Mouse (Mus musculus): Measurements from ENCODE around the gene Rcan2. TPM values are rescaled to one million over a fixed set of nuclear protein-coding genes. Genes with fewer than 3 reads are reported as not detected.

Rcan2 gene
- polyA plus RNA-seq, 1 experiment from 2014 or later: 4.9 TPM

DNA sequence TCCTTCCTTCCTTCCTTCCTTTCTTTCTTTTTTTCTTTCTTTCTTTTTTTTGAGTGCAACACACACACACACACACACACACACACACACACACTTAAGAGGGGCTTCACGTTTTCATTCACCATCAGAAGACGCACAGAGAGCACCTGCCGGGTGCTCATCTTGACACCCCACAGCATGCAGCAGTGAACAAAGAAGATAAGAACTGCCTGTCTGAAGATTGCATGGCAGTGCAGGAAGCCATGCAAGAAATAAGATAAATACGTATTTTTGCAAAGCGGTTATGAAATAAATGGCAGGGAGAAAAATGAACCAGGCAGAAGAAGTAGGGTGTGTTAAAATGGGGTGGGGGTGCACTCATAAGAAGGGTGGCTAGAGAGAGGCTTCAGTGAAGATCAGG is 116.0 kb downstream of the Rcan2 start:
- H3K36me3 ChIP-seq: no peaks in the 10 kb centered on the region
- no peak overlapping the region for H3K9ac ChIP-seq
- H3K4me2 ChIP-seq (replicated peaks): no peak overlapping the region
- ATAC-seq (ENCODE audit: insufficient number of reproducible peaks, low FRiP score, low TSS enrichment, low read depth): no peak
- H3K4me3 ChIP-seq (replicated peaks): no peak overlapping the region
- H3K27ac ChIP-seq (replicated peaks): no peak overlapping the region
- no peaks in the 10 kb centered on the region for H3K27me3 ChIP-seq
- H3K9me3 ChIP-seq (replicated peaks): 0 out of 2 replicates have a peak, but pooled peaks cover 2% of the 10 kb centered on the region
- no peaks in the 10 kb centered on the region for H3K4me1 ChIP-seq
- 79% methylated on average over 5 of the region's 5 CpGs for WGBS

DNA sequence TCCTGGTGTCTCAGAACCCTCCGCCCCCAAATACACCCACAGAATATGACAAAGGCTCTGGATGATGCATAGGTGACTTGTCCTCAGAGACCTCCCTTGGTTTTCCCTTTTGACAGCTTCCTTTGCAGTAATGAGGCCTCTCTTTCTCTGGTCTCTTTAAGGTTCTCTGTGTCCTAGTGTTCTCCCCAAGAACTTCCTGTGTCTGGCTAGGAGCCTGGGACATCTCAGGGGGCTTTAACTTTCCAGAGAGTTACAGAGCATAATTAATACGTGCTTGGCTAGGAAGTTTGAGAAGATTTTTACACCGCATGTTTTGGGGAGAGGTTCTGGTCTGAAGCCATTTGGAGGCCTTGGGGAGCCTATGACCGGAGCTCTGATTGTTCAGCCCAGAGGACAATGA is 128.7 kb downstream of the Rcan2 start:
- Histone ChIP-seq H3K4me2 (replicated peaks) (no peak overlapping the region), H3K9ac (no peak overlapping the region), H3K4me3 (replicated peaks) (no peak overlapping the region), H3K36me3 (no peaks in the 10 kb centered on the region), H3K4me1 (no peaks in the 10 kb centered on the region), H3K27me3 (no peaks in the 10 kb centered on the region), H3K9me3 (replicated peaks) (no peaks in the 10 kb centered on the region), H3K27ac (replicated peaks) (no peak overlapping the region)
- 90% methylated on average over 4 of the region's 4 CpGs for WGBS
- ATAC-seq (ENCODE audit: insufficient number of reproducible peaks, low FRiP score, low TSS enrichment, low read depth): no peak

DNA sequence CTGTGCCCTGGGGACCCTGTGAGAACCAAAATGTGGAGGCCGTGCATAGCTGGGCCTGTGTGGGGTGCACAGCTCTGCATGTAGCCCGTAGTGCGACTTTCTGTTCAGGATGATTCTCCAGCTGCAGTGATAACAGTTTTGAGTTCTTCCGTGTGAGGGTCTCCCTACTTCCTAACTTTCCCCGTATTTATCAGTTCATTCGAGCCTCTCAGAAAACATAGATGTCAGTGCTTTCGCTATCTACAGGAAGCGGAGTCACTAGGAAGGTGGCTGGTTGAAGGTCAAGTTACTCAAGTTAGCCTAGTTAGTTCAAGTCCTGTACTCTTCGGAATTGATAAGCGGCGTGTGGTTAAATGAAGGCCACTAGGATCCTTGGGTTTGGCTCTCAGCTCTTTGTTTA is 130.6 kb downstream of the Rcan2 start:
- Histone ChIP-seq H3K27ac (replicated peaks) (no peak overlapping the region), H3K4me2 (replicated peaks) (no peak overlapping the region), H3K36me3 (no peaks in the 10 kb centered on the region), H3K9me3 (replicated peaks) (no peaks in the 10 kb centered on the region), H3K27me3 (no peaks in the 10 kb centered on the region), H3K4me1 (no peaks in the 10 kb centered on the region), H3K9ac (no peak overlapping the region), H3K4me3 (replicated peaks) (no peak overlapping the region)
- no peak for ATAC-seq (ENCODE audit: insufficient number of reproducible peaks, low FRiP score, low TSS enrichment, low read depth)
- WGBS: 96% methylated on average over 11 of the region's 11 CpGs

DNA sequence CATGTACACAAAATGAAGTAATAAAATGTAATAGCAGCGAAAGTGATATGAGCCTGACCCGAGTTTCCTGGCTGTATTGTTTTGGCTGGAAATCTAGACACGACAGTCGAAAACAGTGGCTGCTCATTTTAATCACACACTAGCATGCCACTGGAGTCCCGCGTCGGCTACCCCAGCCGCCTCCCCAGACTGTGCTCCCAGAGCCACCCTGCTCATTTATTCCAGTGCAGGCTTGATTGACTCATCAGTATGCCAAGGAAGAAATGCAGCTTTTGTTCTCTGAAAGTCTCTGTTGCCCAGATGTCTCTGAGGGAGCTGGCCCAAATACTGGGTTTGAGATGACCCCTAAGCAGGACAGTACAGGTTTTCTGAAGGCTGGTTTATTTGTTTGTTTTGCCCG is 132.9 kb downstream of the Rcan2 start:
- H3K4me3 ChIP-seq (replicated peaks): no peak overlapping the region
- H3K27me3 ChIP-seq: no peaks in the 10 kb centered on the region
- H3K4me2 ChIP-seq (replicated peaks): no peak overlapping the region
- 82% methylated on average over 9 of the region's 9 CpGs for WGBS
- H3K27ac ChIP-seq (replicated peaks): no peak overlapping the region
- H3K36me3 ChIP-seq: no peaks in the 10 kb centered on the region
- no peak for ATAC-seq (ENCODE audit: insufficient number of reproducible peaks, low FRiP score, low TSS enrichment, low read depth)
- no peaks in the 10 kb centered on the region for H3K4me1 ChIP-seq
- no peaks in the 10 kb centered on the region for H3K9me3 ChIP-seq (replicated peaks)
- H3K9ac ChIP-seq: no peak overlapping the region

DNA sequence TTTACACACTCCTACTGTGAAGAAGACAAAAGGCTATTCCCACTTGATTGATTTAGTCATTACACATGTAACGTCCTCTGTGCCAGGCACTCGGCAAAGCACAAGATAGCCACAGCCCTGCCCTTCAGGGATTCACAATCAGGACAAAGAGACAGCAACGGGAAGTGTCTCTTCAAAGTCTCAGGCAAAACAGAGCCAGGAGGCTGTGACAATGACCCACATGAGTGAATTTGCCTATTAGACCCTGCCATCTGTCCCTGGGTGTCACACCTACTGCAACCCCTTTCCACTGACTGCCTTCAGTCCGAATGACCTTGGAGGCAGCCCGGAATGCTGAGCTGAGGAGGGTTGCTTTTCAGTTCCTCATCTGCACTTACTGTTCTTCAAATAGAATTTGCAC is 151.1 kb downstream of the Rcan2 start:
- ATAC-seq (ENCODE audit: insufficient number of reproducible peaks, low FRiP score, low TSS enrichment, low read depth): no peak
- no peak overlapping the region for H3K4me3 ChIP-seq (replicated peaks)
- no peak overlapping the region for H3K27ac ChIP-seq (replicated peaks)
- no peaks in the 10 kb centered on the region for H3K27me3 ChIP-seq
- H3K9ac ChIP-seq: no peak overlapping the region
- H3K4me1 ChIP-seq: no peaks in the 10 kb centered on the region; the same call in 1 of the 2 replicates
- no peaks in the 10 kb centered on the region for H3K9me3 ChIP-seq (replicated peaks)
- peak overlapping the region; percentile 44 for H3K4me2 ChIP-seq (replicated peaks)
- 29% methylated on average over 5 of the region's 5 CpGs for WGBS
- H3K36me3 ChIP-seq: no peaks in the 10 kb centered on the region

DNA sequence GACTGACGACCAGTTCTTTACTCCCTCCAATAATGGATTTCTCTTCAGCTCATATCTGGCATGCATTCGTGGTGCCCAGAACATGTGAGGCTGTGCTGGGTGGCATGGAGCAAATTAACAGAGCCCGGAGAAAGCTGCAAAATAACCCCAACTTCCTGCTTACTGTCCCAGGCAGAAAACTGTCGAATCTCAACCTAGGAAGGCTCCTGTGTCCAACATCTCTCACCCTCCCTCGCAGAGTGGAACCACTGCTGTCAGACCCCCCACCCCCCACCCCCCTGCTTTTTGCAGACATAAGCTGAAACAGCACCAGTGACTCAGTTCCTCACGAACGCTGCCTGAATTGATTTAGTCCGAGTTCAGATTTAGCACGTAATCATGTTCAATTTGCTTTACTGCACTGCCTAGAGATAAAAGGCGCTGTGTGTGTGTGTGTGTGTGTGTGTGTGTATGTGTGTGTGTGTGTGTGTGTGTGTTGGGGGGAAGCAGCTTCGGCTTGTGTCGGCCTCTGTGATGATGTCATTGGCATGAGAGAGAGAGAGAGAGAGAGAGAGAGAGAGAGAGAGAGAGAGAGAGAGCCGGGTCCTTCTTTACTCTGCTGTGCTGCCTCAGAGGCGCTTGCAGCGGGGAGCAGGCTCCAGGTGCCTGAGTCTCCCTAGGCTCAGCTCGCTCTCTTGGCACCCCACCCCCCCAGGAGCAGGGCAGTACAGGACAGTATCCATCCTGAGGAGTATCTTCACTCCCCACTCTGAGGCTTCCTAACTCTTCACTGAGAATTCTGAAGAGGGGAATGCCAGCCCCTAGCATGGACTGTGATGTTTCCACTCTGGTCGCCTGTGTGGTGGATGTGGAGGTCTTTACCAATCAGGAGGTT is 151.7 kb downstream of the Rcan2 start:
- no peak overlapping the region for H3K27ac ChIP-seq (replicated peaks)
- H3K4me2 ChIP-seq (replicated peaks): peak overlapping the region; percentile 44
- H3K36me3 ChIP-seq: no peaks in the 10 kb centered on the region
- H3K27me3 ChIP-seq: no peaks in the 10 kb centered on the region
- no peak overlapping the region for H3K9ac ChIP-seq
- H3K4me1 ChIP-seq: no peaks in the 10 kb centered on the region; the same call in 1 of the 2 replicates
- H3K9me3 ChIP-seq (replicated peaks): no peaks in the 10 kb centered on the region
- peak overlapping the region; percentile 20 for H3K4me3 ChIP-seq (replicated peaks)
- ATAC-seq (ENCODE audit: insufficient number of reproducible peaks, low FRiP score, low TSS enrichment, low read depth): no peak; the same call in 1 of the 2 replicates
- 21% methylated on average over 15 of the region's 17 CpGs for WGBS

DNA sequence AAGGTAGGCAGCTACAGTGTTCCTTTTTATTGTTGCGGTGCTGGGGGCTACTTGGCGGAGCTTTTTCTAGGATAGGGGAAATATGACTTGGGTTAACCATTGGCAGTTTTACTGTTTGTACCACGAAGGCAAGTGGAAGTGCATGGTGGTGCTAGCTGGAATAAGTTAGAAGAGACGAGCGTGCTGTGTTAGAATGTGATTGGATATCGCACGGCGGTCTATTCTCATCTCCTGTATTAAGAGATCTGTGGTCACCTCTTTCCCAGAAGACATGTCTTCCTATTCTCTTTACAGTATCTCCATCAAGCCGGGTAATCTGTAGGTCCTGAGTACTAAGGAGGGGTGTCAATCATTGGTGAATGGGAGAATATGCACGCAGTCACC is 152.4 kb downstream of the Rcan2 start:
- 78% methylated on average over 10 of the region's 10 CpGs for WGBS
- Histone ChIP-seq H3K36me3 (no peaks in the 10 kb centered on the region), H3K27me3 (no peaks in the 10 kb centered on the region), H3K27ac (replicated peaks) (no peak overlapping the region), H3K9ac (no peak overlapping the region), H3K9me3 (replicated peaks) (no peaks in the 10 kb centered on the region), H3K4me3 (replicated peaks) (no peak overlapping the region; the same call in 1 of the 2 replicates), H3K4me2 (replicated peaks) (no peak overlapping the region), H3K4me1 (no peaks in the 10 kb centered on the region; the same call in 1 of the 2 replicates)
- ATAC-seq (ENCODE audit: insufficient number of reproducible peaks, low FRiP score, low TSS enrichment, low read depth): no peak

DNA sequence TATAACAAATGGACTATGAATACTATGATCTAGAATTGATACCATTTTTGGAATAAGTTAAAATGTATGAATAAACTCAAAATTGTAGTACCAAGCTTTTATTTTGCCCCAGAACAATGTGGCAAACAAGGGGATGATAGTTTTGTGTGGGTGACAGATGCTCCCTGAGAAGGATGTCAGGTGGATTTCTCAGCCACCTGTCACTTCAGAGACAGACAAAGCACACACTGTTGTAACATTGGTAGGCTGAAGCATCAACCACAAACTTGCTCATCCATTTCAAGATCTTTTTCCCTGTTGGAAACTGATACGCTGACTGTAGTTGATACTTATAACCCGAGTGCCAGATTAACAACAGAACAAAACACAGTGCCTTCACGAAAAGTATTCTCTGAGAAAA is 158.6 kb downstream of the Rcan2 start:
- Histone ChIP-seq H3K4me2 (replicated peaks) (no peak overlapping the region), H3K9ac (no peak overlapping the region), H3K9me3 (replicated peaks) (no peaks in the 10 kb centered on the region), H3K4me3 (replicated peaks) (no peak overlapping the region), H3K27me3 (no peaks in the 10 kb centered on the region), H3K4me1 (no peaks in the 10 kb centered on the region), H3K27ac (replicated peaks) (no peak overlapping the region), H3K36me3 (no peaks in the 10 kb centered on the region)
- 78% methylated on average over 3 of the region's 3 CpGs for WGBS
- no peak for ATAC-seq (ENCODE audit: insufficient number of reproducible peaks, low FRiP score, low TSS enrichment, low read depth)

DNA sequence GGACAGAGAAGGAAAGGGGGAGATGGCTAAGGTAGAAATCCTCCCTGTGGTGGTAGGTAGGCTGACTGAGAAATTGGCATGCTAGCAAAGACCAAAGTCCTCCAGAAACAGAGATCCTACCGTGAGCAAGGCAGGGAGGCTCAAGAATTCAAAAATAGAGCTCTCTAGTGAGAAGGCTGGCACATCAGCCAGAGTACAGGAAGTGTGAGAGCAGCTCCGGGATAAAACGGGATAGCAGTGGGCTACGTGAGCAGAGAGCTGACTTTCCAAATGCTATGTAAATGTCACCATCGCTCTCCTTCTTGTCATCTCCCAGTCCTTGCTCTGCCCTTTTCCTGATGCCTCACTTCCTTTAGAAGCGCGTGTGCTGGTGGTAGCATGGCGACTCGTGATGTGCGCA is 168.8 kb downstream of the Rcan2 start:
- no peak overlapping the region for H3K27ac ChIP-seq (replicated peaks)
- no peak for ATAC-seq (ENCODE audit: insufficient number of reproducible peaks, low FRiP score, low TSS enrichment, low read depth)
- H3K4me1 ChIP-seq: no peaks in the 10 kb centered on the region
- no peaks in the 10 kb centered on the region for H3K9me3 ChIP-seq (replicated peaks)
- H3K9ac ChIP-seq: no peak overlapping the region
- no peak overlapping the region for H3K4me3 ChIP-seq (replicated peaks)
- no peaks in the 10 kb centered on the region for H3K27me3 ChIP-seq
- no peaks in the 10 kb centered on the region for H3K36me3 ChIP-seq
- 89% methylated on average over 10 of the region's 10 CpGs for WGBS
- no peak overlapping the region for H3K4me2 ChIP-seq (replicated peaks)

DNA sequence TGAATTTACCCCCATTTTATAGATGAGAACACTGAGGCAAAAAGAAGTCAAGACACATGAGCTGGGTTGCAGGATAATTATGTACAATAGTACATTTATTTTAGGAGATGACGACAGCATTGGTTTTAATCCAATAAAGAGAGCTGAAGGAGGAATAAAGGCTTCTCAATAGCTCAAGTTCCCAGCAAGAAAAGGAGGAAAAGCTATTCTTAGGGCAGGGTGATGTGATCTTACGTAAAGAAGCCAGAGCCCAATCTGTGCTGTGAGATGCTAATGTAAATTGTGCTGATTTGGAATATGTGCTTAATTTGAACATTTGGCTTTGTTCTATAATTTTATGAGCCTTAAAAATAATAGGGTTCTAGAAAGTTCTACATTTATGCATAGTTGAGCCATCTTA is 176.4 kb downstream of the Rcan2 start:
- no peak overlapping the region for H3K9ac ChIP-seq
- 78% methylated on average over 2 of the region's 2 CpGs for WGBS
- no peak for ATAC-seq (ENCODE audit: insufficient number of reproducible peaks, low FRiP score, low TSS enrichment, low read depth)
- no peaks in the 10 kb centered on the region for H3K9me3 ChIP-seq (replicated peaks)
- no peaks in the 10 kb centered on the region for H3K27me3 ChIP-seq
- H3K36me3 ChIP-seq: no peaks in the 10 kb centered on the region
- H3K4me3 ChIP-seq (replicated peaks): no peak overlapping the region
- no peak overlapping the region for H3K4me2 ChIP-seq (replicated peaks)
- no peak overlapping the region for H3K27ac ChIP-seq (replicated peaks)
- H3K4me1 ChIP-seq: no peaks in the 10 kb centered on the region

DNA sequence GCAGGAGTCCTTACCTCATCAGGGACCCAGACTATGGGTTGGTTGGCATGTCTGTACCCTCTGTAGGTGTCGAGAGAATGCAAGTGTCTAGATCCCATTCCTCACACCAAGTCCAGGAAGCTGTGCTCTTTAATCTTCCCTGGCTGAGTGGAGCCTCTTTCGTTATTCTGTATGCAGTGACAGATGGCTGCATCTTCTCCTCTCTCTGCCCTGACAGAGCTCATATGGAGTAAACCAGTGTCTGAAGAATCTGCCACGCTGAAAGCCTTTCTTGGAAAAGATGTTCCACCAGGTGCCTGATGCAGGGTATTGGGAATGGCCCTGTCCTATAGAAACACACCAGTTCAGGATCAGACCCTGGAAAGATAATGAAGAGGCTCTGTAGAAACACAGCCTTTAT is 178.8 kb downstream of the Rcan2 start:
- H3K27me3 ChIP-seq: no peaks in the 10 kb centered on the region
- H3K4me1 ChIP-seq: no peaks in the 10 kb centered on the region
- H3K27ac ChIP-seq (replicated peaks): no peak overlapping the region
- no peaks in the 10 kb centered on the region for H3K9me3 ChIP-seq (replicated peaks)
- H3K36me3 ChIP-seq: no peaks in the 10 kb centered on the region
- no peak for ATAC-seq (ENCODE audit: insufficient number of reproducible peaks, low FRiP score, low TSS enrichment, low read depth)
- H3K4me3 ChIP-seq (replicated peaks): no peak overlapping the region
- 79% methylated on average over 3 of the region's 3 CpGs for WGBS
- no peak overlapping the region for H3K4me2 ChIP-seq (replicated peaks)
- no peak overlapping the region for H3K9ac ChIP-seq

DNA sequence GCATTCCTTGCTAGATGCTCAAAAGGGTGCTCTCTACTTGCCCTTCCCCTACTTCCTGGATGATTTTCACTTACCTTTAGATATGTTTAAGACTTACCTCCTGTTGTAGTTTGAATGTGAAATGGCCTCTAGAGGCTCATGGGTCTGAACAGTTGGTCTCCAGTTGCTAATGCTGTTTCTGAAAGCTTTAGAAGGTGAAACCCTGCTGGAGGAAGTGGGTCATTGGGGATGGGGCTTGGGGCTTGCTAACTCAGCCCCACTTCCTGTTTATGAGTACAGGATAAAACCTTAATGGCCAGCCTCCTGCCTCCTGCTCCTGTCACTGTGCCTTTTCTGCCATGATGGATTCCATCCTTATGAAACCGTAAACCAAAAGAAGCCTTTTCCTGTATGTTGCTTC is 181.4 kb downstream of the Rcan2 start:
- ATAC-seq (ENCODE audit: insufficient number of reproducible peaks, low FRiP score, low TSS enrichment, low read depth): no peak
- H3K4me2 ChIP-seq (replicated peaks): no peak overlapping the region

More for the DNA sequence above, 181.4 kb downstream of the Rcan2 start:
- Histone ChIP-seq H3K27me3 (no peaks in the 10 kb centered on the region), H3K36me3 (no peaks in the 10 kb centered on the region), H3K27ac (replicated peaks) (no peak overlapping the region), H3K9ac (no peak overlapping the region), H3K9me3 (replicated peaks) (no peaks in the 10 kb centered on the region), H3K4me3 (replicated peaks) (no peak overlapping the region), H3K4me1 (no peaks in the 10 kb centered on the region)
- 83% methylated on average over 1 of the region's 1 CpGs for WGBS
